Mouse (Mus musculus): ENCODE data around the gene 1700066M21Rik. TPM values are rescaled to one million over a fixed set of nuclear protein-coding genes. Genes with fewer than 3 reads are reported as not detected.

1700066M21Rik gene
- polyA plus RNA-seq, 1 experiment from 2014 or later: 19.3 TPM

DNA sequence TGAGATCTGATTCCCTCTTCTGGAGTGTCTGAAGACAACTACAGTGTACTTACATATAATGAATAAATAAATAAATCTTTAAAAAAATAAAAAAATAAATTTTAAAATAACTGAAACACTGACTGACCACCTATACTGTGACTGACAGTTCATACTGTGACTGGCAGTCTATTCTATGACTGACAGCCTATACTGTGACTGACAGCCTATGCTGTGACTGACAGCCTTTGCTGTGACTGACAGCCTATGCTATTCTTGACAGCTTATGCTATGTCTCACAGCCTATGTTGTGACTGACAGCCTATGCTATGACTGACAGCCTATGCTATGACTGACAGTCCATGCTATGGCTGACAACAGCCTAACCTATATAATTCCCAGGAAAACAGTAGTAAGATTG, 29.9 kb upstream of the 1700066M21Rik start:
- no peak overlapping the region for H3K4me3 ChIP-seq (ENCODE audit: low read depth, low read length)
- H3K9ac ChIP-seq (ENCODE audit: low read depth, low read length): no peak overlapping the region
- ATAC-seq: no peak

DNA sequence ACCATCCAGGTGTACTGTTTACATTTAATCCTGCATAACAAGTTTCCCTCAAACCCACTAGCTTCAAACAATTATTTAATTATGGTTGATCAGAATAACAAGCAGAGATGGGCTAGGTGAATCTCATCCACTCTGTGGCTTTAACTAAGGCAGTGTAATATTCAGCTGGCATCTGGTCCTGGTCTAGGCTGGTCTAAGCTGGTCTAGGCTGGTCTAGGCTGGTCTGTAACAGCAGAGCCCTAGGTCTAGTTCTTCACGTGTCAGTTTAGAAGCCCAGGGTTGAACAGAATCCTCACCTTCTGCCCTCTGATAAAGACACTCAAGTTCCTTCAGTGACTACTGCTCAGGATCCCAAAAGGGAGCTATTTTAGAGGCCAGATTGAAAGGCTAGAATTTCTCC, 25.5 kb upstream of the 1700066M21Rik start:
- no peak overlapping the region for H3K9ac ChIP-seq (ENCODE audit: low read depth, low read length)
- no peaks in the 10 kb centered on the region for H3K4me1 ChIP-seq (ENCODE audit: control insufficient read depth, insufficient read depth, low read length)
- H3K9me3 ChIP-seq (replicated peaks; ENCODE audit: control insufficient read depth, low read length, poor library complexity, severe bottlenecking): no peaks in the 10 kb centered on the region
- H3K27ac ChIP-seq (ENCODE audit: low read length): no peak overlapping the region
- H3K27me3 ChIP-seq (ENCODE audit: control insufficient read depth, insufficient read depth, low read depth, low read length): no peaks in the 10 kb centered on the region
- H3K36me3 ChIP-seq (ENCODE audit: control insufficient read depth, insufficient read depth, low read length): no peaks in the 10 kb centered on the region
- H3K4me3 ChIP-seq (ENCODE audit: low read depth, low read length): no peak overlapping the region
- 68% methylated on average over 1 of the region's 1 CpGs for WGBS
- ATAC-seq: no peak
- H3K4me2 ChIP-seq (ENCODE audit: low read length): no peak overlapping the region

More for the DNA sequence above, 29.9 kb upstream of the 1700066M21Rik start:
- no peaks in the 10 kb centered on the region for H3K4me1 ChIP-seq (ENCODE audit: control insufficient read depth, insufficient read depth, low read length)
- no peak overlapping the region for H3K4me2 ChIP-seq (ENCODE audit: low read length)
- no peaks in the 10 kb centered on the region for H3K9me3 ChIP-seq (replicated peaks; ENCODE audit: control insufficient read depth, low read length, poor library complexity, severe bottlenecking)
- H3K36me3 ChIP-seq (ENCODE audit: control insufficient read depth, insufficient read depth, low read length): no peaks in the 10 kb centered on the region
- no peaks in the 10 kb centered on the region for H3K27me3 ChIP-seq (ENCODE audit: control insufficient read depth, insufficient read depth, low read depth, low read length)
- no peak overlapping the region for H3K27ac ChIP-seq (ENCODE audit: low read length)

DNA sequence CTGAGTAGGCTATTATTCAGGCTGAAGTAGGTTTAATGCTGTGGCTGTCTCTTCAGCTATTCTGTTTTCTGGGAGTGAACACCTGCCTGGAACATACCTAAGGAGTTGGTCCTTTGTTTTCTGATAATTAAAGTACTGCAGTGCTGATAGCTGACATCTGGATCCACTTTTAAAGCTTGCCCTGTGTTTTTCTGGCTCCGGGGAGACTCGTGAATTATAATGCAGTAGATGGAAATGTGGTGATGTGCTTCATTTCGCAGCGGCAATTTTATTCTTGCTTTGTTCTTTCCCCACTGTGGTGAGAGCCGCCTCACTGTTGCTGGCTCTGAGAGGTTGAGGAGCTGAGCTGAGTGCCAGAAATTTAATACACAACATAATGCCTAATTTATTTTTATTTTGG, 18.9 kb upstream of the 1700066M21Rik start:
- 62% methylated on average over 5 of the region's 5 CpGs for WGBS
- H3K9me3 ChIP-seq (replicated peaks; ENCODE audit: control insufficient read depth, low read length, poor library complexity, severe bottlenecking): no peaks in the 10 kb centered on the region
- no peak overlapping the region for H3K27ac ChIP-seq (ENCODE audit: low read length)
- H3K9ac ChIP-seq (ENCODE audit: low read depth, low read length): no peak overlapping the region
- H3K4me1 ChIP-seq (ENCODE audit: control insufficient read depth, insufficient read depth, low read length): no peaks in the 10 kb centered on the region
- no peaks in the 10 kb centered on the region for H3K27me3 ChIP-seq (ENCODE audit: control insufficient read depth, insufficient read depth, low read depth, low read length)
- no peak overlapping the region for H3K4me2 ChIP-seq (ENCODE audit: low read length)
- peak; percentile 67 for ATAC-seq
- no peaks in the 10 kb centered on the region for H3K36me3 ChIP-seq (ENCODE audit: control insufficient read depth, insufficient read depth, low read length)
- no peak overlapping the region for H3K4me3 ChIP-seq (ENCODE audit: low read depth, low read length)

DNA sequence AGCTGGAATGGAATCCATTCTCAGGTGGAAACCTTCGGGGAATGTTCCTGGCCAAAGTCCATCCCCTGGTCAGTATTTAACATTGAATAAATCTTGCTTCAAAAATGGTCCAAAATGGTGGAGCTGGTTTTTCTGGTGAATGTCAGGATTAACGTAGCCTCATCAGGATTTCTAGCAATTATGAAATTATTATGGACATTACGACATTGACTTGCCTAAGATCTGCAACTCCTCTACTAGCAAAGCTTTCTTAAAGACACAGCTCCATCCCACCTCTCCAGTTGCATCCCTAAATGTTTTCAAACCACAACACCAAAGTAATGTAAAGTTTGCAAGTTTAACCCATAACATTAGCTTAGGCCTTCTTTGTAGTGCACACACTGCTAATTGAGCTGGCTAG, 10.0 kb upstream of the 1700066M21Rik start:
- WGBS: 91% methylated on average over 3 of the region's 3 CpGs
- no peaks in the 10 kb centered on the region for H3K27me3 ChIP-seq (ENCODE audit: control insufficient read depth, insufficient read depth, low read depth, low read length)
- no peak for ATAC-seq

DNA sequence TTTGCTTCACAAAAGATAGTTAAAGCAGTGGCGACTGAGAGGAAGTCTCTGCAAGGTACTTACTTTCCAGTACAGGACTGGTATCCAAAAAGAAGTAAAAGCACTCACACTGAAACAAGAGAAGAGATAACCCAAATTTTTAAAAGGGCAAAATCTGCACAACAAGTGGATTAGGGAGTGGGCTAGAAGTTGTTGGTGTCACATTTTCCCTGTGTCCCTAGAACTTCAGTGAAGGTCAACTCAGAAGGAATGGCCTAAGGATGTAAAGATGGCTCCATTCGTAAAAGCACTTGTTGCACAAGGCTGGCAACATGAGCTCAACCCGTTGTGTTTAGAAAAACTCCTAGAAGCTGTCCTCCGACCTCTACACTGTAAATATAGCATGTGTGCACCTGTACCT, 8.3 kb upstream of the 1700066M21Rik start:
- 87% methylated on average over 4 of the region's 4 CpGs for WGBS

More for the DNA sequence above, 10.0 kb upstream of the 1700066M21Rik start:
- H3K4me3 ChIP-seq (ENCODE audit: low read depth, low read length): no peak overlapping the region
- no peaks in the 10 kb centered on the region for H3K9me3 ChIP-seq (replicated peaks; ENCODE audit: control insufficient read depth, low read length, poor library complexity, severe bottlenecking)
- no peaks in the 10 kb centered on the region for H3K36me3 ChIP-seq (ENCODE audit: control insufficient read depth, insufficient read depth, low read length)
- no peaks in the 10 kb centered on the region for H3K4me1 ChIP-seq (ENCODE audit: control insufficient read depth, insufficient read depth, low read length)
- H3K9ac ChIP-seq (ENCODE audit: low read depth, low read length): no peak overlapping the region
- no peak overlapping the region for H3K4me2 ChIP-seq (ENCODE audit: low read length)
- no peak overlapping the region for H3K27ac ChIP-seq (ENCODE audit: low read length)

DNA sequence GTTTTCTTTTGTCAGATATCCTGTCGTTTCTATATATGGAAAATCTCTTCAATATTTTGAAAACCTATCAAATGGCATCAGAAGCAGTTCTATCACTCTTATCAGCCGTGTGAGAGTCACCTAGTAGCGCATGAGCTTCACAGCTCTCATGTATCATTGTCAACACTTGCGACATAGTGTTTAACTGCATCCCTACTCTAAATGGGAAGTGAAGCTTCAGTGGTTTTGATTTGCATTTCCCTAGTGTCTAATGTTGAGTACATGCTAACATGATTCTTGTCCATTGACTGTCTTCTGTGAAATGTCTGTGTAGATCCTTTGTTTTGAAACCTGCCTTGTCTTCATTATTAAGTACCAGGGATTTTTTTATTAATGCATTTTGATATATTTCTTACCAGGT, 7.0 kb upstream of the 1700066M21Rik start:
- no peaks in the 10 kb centered on the region for H3K4me1 ChIP-seq (ENCODE audit: control insufficient read depth, insufficient read depth, low read length)
- H3K27me3 ChIP-seq (ENCODE audit: control insufficient read depth, insufficient read depth, low read depth, low read length): no peaks in the 10 kb centered on the region
- H3K4me3 ChIP-seq (ENCODE audit: low read depth, low read length): no peak overlapping the region
- no peak overlapping the region for H3K9ac ChIP-seq (ENCODE audit: low read depth, low read length)
- no peak overlapping the region for H3K27ac ChIP-seq (ENCODE audit: low read length)
- no peaks in the 10 kb centered on the region for H3K36me3 ChIP-seq (ENCODE audit: control insufficient read depth, insufficient read depth, low read length)
- no peak for ATAC-seq
- no peak overlapping the region for H3K4me2 ChIP-seq (ENCODE audit: low read length)
- no peaks in the 10 kb centered on the region for H3K9me3 ChIP-seq (replicated peaks; ENCODE audit: control insufficient read depth, low read length, poor library complexity, severe bottlenecking)
- 83% methylated on average over 4 of the region's 4 CpGs for WGBS

More for the DNA sequence above, 8.3 kb upstream of the 1700066M21Rik start:
- Histone ChIP-seq H3K4me1 (ENCODE audit: control insufficient read depth, insufficient read depth, low read length) (no peaks in the 10 kb centered on the region), H3K4me2 (ENCODE audit: low read length) (no peak overlapping the region), H3K27ac (ENCODE audit: low read length) (no peak overlapping the region), H3K36me3 (ENCODE audit: control insufficient read depth, insufficient read depth, low read length) (no peaks in the 10 kb centered on the region), H3K27me3 (ENCODE audit: control insufficient read depth, insufficient read depth, low read depth, low read length) (no peaks in the 10 kb centered on the region), H3K9ac (ENCODE audit: low read depth, low read length) (no peak overlapping the region), H3K9me3 (replicated peaks; ENCODE audit: control insufficient read depth, low read length, poor library complexity, severe bottlenecking) (no peaks in the 10 kb centered on the region), H3K4me3 (ENCODE audit: low read depth, low read length) (no peak overlapping the region)
- ATAC-seq: no peak

DNA sequence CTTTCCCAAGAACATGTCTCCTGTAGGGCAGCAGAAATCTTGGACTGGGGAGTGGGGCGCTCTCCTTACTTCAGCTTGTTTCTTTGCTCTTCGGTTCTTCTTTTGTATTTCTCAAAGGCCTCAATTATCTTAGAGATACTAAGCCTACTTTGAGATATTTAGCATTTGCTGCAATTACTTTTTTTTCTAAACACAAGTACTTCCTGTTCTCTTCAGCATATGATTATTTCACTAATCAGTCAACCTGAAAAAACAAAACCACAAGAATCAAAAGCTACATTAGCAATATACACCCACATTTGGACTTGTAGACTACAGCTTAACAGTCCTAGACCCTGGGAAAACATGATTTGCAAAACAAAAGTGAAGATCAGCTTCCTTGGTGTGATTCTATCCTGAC, 2.1 kb upstream of the 1700066M21Rik start:
- Histone ChIP-seq H3K27me3 (ENCODE audit: control insufficient read depth, insufficient read depth, low read depth, low read length) (no peaks in the 10 kb centered on the region), H3K4me3 (ENCODE audit: low read depth, low read length) (no peak overlapping the region), H3K4me2 (ENCODE audit: low read length) (no peak overlapping the region), H3K27ac (ENCODE audit: low read length) (no peak overlapping the region), H3K4me1 (ENCODE audit: control insufficient read depth, insufficient read depth, low read length) (peaks cover 13% of the 10 kb centered on the region), H3K9ac (ENCODE audit: low read depth, low read length) (no peak overlapping the region), H3K36me3 (ENCODE audit: control insufficient read depth, insufficient read depth, low read length) (no peaks in the 10 kb centered on the region), H3K9me3 (replicated peaks; ENCODE audit: control insufficient read depth, low read length, poor library complexity, severe bottlenecking) (no peaks in the 10 kb centered on the region)
- ATAC-seq: no peak
- WGBS: 92% methylated on average over 2 of the region's 2 CpGs

DNA sequence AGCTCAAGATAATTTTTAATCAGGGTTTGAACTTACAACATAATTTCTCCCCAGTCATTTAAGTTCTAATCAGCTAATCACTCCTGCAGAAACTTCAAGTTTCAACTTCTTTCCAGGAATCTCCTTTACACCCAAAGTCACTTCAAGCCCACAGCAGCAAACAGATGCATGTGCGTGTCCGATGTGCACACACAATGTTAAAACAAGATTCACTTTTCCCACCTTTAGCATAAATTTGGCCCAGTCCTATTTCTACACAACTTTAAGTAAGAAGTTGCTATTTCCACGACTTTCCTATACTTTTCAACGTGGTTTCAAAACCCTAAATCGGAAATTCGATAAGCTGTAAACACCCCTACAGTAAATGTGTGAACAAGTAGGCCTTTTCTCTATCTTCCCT, 614 bp upstream of the 1700066M21Rik start:
- Histone ChIP-seq H3K4me2 (ENCODE audit: low read length) (peak overlapping the region; percentile 52), H3K9me3 (replicated peaks; ENCODE audit: control insufficient read depth, low read length, poor library complexity, severe bottlenecking) (no peaks in the 10 kb centered on the region), H3K27me3 (ENCODE audit: control insufficient read depth, insufficient read depth, low read depth, low read length) (no peaks in the 10 kb centered on the region), H3K27ac (ENCODE audit: low read length) (no peak overlapping the region), H3K36me3 (ENCODE audit: control insufficient read depth, insufficient read depth, low read length) (no peaks in the 10 kb centered on the region), H3K4me3 (ENCODE audit: low read depth, low read length) (peak overlapping the region; percentile 98; the same call in 1 of the 2 replicates), H3K9ac (ENCODE audit: low read depth, low read length) (no peak overlapping the region), H3K4me1 (ENCODE audit: control insufficient read depth, insufficient read depth, low read length) (peaks cover 13% of the 10 kb centered on the region)
- ATAC-seq: no peak
- 63% methylated on average over 6 of the region's 6 CpGs for WGBS

DNA sequence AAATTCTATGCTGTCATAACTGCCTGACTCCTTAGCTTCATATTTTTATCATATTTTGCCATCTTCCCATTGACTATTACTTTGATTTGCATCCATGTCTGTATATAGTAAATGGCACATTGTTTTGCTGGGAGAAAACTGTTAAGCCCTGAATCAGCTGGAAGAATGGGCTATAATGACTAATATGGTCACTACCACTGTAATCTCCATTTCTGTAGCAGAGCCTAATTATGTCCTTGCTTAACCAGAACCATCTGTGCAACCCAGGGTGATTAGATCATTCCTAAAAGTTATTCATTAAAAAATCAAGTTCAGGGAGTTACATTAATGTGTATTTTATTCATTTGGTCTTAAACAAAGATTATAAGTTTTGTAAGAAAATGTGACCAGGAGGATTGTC, 9.1 kb downstream of the 1700066M21Rik start:
- H3K9me3 ChIP-seq (replicated peaks; ENCODE audit: control insufficient read depth, low read length, poor library complexity, severe bottlenecking): no peaks in the 10 kb centered on the region
- H3K27me3 ChIP-seq (ENCODE audit: control insufficient read depth, insufficient read depth, low read depth, low read length): no peaks in the 10 kb centered on the region
- H3K36me3 ChIP-seq (ENCODE audit: control insufficient read depth, insufficient read depth, low read length): no peaks in the 10 kb centered on the region
- H3K9ac ChIP-seq (ENCODE audit: low read depth, low read length): no peak overlapping the region
- H3K4me2 ChIP-seq (ENCODE audit: low read length): no peak overlapping the region
- H3K4me3 ChIP-seq (ENCODE audit: low read depth, low read length): no peak overlapping the region
- H3K27ac ChIP-seq (ENCODE audit: low read length): no peak overlapping the region
- H3K4me1 ChIP-seq (ENCODE audit: control insufficient read depth, insufficient read depth, low read length): no peaks in the 10 kb centered on the region
- ATAC-seq: no peak

DNA sequence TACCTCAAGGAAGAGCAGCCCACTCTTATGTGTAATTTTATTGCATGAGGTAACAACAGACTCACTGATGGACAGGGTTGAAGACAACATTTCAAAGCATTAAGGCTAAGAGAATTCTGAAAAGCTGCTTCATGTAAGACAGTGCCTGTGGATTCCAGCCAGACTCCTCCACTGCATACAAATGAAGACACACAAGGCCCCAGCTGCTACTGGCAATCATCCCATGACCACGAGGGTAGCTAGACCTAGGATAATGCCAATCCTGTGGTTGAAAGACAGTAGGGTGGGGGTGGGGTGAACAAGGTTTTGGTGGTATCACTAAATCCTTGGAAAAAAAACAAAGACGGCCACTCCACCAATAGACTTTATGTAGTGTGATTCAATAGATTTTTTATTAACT, 10.5 kb downstream of the 1700066M21Rik start:
- Histone ChIP-seq H3K36me3 (ENCODE audit: control insufficient read depth, insufficient read depth, low read length) (0 out of 2 replicates have a peak, but pooled peaks cover 2% of the 10 kb centered on the region), H3K27me3 (ENCODE audit: control insufficient read depth, insufficient read depth, low read depth, low read length) (no peaks in the 10 kb centered on the region), H3K4me2 (ENCODE audit: low read length) (no peak overlapping the region), H3K4me1 (ENCODE audit: control insufficient read depth, insufficient read depth, low read length) (no peaks in the 10 kb centered on the region), H3K9ac (ENCODE audit: low read depth, low read length) (no peak overlapping the region), H3K9me3 (replicated peaks; ENCODE audit: control insufficient read depth, low read length, poor library complexity, severe bottlenecking) (no peaks in the 10 kb centered on the region), H3K4me3 (ENCODE audit: low read depth, low read length) (no peak overlapping the region), H3K27ac (ENCODE audit: low read length) (peak overlapping the region; percentile 42; the same call in 1 of the 2 replicates)
- 38% methylated on average over 2 of the region's 2 CpGs for WGBS
- ATAC-seq: peak; percentile 95
